ENCODE assay signal across 17 mouse cellular contexts in the genomic region with DNA sequence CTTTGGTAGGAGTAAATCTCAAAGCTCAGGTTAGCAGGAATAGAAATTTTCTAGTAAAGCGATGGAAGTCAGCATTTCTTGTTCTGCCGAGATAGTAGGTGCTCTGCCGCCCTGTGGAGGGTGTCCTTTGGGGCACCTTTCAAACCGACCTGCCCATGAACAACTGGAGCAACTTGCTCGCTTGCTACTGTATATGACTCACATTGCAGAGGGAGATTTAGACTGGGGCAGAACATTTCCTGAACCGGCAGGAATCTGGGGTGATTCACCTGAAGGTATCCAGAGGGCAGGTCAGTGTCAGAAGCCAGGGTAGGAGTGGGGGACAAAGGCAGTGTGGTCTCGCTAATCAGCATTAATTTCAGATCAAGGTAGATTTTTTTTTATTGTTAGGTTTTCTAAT. TPM values are rescaled to one million over a fixed set of nuclear protein-coding genes. Genes with fewer than 3 reads are reported as not detected.
"Had no signal": no experiment of that assay in that cellular context is flagged by ENCODE, and none has a peak within 500 bp of the region (broad histone marks: within the 10 kb centered on the region; RNA-seq: fewer than 3 reads in every experiment).

TSS of gene Gpr87 (minus strand) at position 167 of the 400 bp plus-strand sequence.

- ATAC-seq: intestine, postnatal 0 days; midbrain, embryonic 13.5 days had no signal

- DNase-seq: kidney, adult 8-10 months; kidney, postnatal 25 days; lung, embryonic 14.5 days; lung, postnatal 10 days; thymus, postnatal 4 days had no signal

- H3K27me3 ChIP-seq: limb, embryonic 12.5 days; liver, embryonic 15.5 days; midbrain, embryonic 13.5 days; neural tube, embryonic 12.5 days had no signal

- H3K4me1 ChIP-seq: limb, embryonic 12.5 days; liver, embryonic 15.5 days; midbrain, embryonic 13.5 days; neural tube, embryonic 12.5 days had no signal

- H3K9ac ChIP-seq: limb, embryonic 12.5 days; liver, embryonic 15.5 days; lung, embryonic 14.5 days; midbrain, embryonic 13.5 days; neural tube, embryonic 12.5 days had no signal

- H3K36me3 ChIP-seq: limb, embryonic 12.5 days; liver, embryonic 15.5 days; midbrain, embryonic 13.5 days; neural tube, embryonic 12.5 days had no signal

- H3K27ac ChIP-seq: limb, embryonic 12.5 days; liver, embryonic 15.5 days; midbrain, embryonic 13.5 days; neural tube, embryonic 12.5 days had no signal

- H3K4me3 ChIP-seq: limb, embryonic 12.5 days; liver, embryonic 15.5 days; midbrain, embryonic 13.5 days; myocyte; neural tube, embryonic 12.5 days had no signal

- H3K4me2 ChIP-seq: limb, embryonic 12.5 days; liver, embryonic 11.5 days; liver, embryonic 15.5 days; lung, embryonic 14.5 days; midbrain, embryonic 13.5 days; neural tube, embryonic 12.5 days had no signal

- H3K9me3 ChIP-seq: limb, embryonic 12.5 days; liver, embryonic 15.5 days; midbrain, embryonic 13.5 days; neural tube, embryonic 12.5 days had no signal

RNA-seq across cellular contexts. Expression of gene Gpr87, which starts in this region (rescaled TPM):
- total RNA-seq: layer of hippocampus, postnatal 25 days; left cerebral cortex, adult 8-10 months; left cerebral cortex, postnatal 25 days; megakaryocyte-erythroid progenitor cell, adult 5-6 weeks; neutrophil, adult 5-6 weeks had no signal
- polyA plus RNA-seq: intestine, postnatal 0 days; liver, embryonic 11.5 days; liver, embryonic 15.5 days; myocyte had no signal
